Mouse (Mus musculus) heart, postnatal 10 days (tissue): ENCODE measurements around the gene Med20. TPM values are rescaled to one million over a fixed set of nuclear protein-coding genes. Genes with fewer than 3 reads are reported as not detected.

Experiments
- DNase-seq, 2 experiments: peaks; one replicate each; pipeline ENCODE4 v3.0.0; 2021
- intact Hi-C: fragments of 180-260 bp; cut with DNase I; formaldehyde crosslinking; loops from one replicate; pipeline ENCODE4 v1.15.1; 2025
- total RNA-seq, 2 experiments: library from RNA; stranded (reverse); gene quantifications; 2 replicates each; pipeline ENCODE4 v1.2.3; 2021

The Med20 gene
- total RNA-seq, 2 experiments from 2014 or later: 21.9 to 23.0 TPM

- intact Hi-C loops: no loop called here
- no peak for DNase-seq
These were observed 47.4 kb downstream of the Med20 start for GRCm38 (mm10) chr17:47658741-47659243.

- intact Hi-C loops: no loop called here
- no peak for DNase-seq
These were observed 51.8 kb downstream of the Med20 start for GRCm38 (mm10) chr17:47663009-47663713.

DNA sequence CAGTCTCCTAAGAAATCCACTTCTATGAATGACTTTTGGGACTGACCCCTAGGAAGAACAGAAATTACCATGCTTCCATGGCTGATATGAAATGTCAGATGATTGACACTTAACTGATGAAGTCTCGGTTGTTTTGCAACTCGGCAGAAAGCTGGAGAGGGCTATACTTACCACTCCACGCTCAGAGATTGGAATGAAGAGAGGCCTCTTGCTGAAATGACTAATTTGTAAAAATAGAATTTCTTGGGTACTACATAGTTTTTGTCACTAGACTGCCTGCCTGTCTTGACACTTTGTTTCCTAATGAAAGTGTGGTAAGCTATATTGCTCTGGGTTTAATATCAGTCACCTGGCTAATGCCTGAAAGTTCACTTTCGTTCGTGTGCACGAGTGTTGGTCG lies 53.1 kb downstream of the Med20 start:
- intact Hi-C loops: no loop called here

DNA sequence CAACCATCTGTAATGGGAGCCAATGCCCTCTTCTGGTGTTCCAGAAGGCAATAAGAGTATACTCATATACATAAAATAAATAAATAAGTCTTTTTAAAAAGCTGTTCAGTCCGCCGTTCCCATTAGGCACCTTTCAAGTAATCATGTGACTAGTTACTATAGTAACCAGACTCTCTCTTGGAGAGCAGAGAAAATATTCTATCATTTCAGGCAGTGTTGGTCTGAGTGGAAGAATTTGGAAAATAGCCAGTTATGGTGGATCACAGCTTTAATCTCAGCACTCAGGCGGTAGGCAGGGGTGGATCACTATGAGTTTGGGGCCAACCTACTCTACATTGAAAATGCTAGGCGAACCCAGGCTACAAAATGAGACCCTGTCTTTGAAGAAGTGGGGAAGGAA lies 57.8 kb downstream of the Med20 start:
- DNase-seq: no peak
- intact Hi-C loops: no loop called here

More for the DNA sequence above, 53.1 kb downstream of the Med20 start:
- no peak for DNase-seq

GRCm38 (mm10) chr17:47671988-47672310 lies 60.6 kb downstream of the Med20 start:
- intact Hi-C loops: loop anchor here (10.0 kb wide), 1 partner anchor 267 kb away; the partner anchor contains the start of gene Guca1a

GRCm38 (mm10) chr17:47672311-47673111 lies 61.1 kb downstream of the Med20 start:
- intact Hi-C loops: loop anchor here (10.0 kb wide), 1 partner anchor 268 kb away; the partner anchor contains the start of gene Guca1a
- DNase-seq: peak; percentile 71 to 75

More at GRCm38 (mm10) chr17:47671988-47672310, 60.6 kb downstream of the Med20 start:
- no peak for DNase-seq

Other genes with a start within 250 kb of the Med20 start
- gene Mrps10, start 242.7 kb upstream of the Med20 start, total RNA-seq: 10 to 100 TPM; 26.8 to 28.3 TPM
- gene Guca1b, start 226.2 kb upstream of the Med20 start, total RNA-seq: under 1 TPM in 1 of 2 experiments, not detected in 1; 0.30 TPM
- gene Guca1a, start 211.0 kb upstream of the Med20 start, total RNA-seq: under 1 TPM; 0.52 to 0.81 TPM
- gene AI661453, start 175.0 kb upstream of the Med20 start, total RNA-seq: 1 to 10 TPM; 1.5 to 2.0 TPM
- not detected for gene 1700001C19Rik, start 174.2 kb upstream of the Med20 start, total RNA-seq
- gene Taf8, start 109.3 kb upstream of the Med20 start, total RNA-seq: 10 to 100 TPM; 14.0 to 15.5 TPM
- 100 to 1,000 TPM; 119 to 132 TPM for gene Ccnd3, start 106.5 kb upstream of the Med20 start, total RNA-seq
- 10 to 100 TPM; 17.2 to 19.0 TPM for gene Bysl, start 90 bp upstream of the Med20 start, total RNA-seq
- gene Gm20517, start within 50 bp of the Med20 start, total RNA-seq: 1 to 10 TPM; 3.0 to 3.5 TPM
- 1 to 10 TPM; 5.4 to 5.5 TPM for gene Usp49, start 19.1 kb downstream of the Med20 start, total RNA-seq
- gene Tomm6, start 76.8 kb downstream of the Med20 start, total RNA-seq: 100 to 1,000 TPM; 150 to 154 TPM
- gene Frs3, start 77.4 kb downstream of the Med20 start, total RNA-seq: 1 to 10 TPM; 4.0 to 5.1 TPM
- 1 to 10 TPM in 1 of 2 experiments, under 1 TPM in 1; 0.15 to 1.2 TPM for gene Gm21981, start 82.9 kb downstream of the Med20 start, total RNA-seq
- gene Prickle4, start 83.2 kb downstream of the Med20 start, total RNA-seq: 1 to 10 TPM; 2.8 to 3.5 TPM
- not detected for gene Pgc, start 115.3 kb downstream of the Med20 start, total RNA-seq
- gene Tfeb, start 125.4 kb downstream of the Med20 start, total RNA-seq: 10 to 100 TPM; 48.1 to 51.1 TPM
- gene Mdfi, start 223.1 kb downstream of the Med20 start, total RNA-seq: 1 to 10 TPM; 6.4 to 8.2 TPM